Mouse (Mus musculus) testis, postnatal 10 days (tissue): Measurements from ENCODE around the gene Cdk8.

Experiments used
- DNase-seq: peaks from one replicate; pipeline ENCODE4 v3.0.0; 2021; ENCODE audit warnings: low spot score

Cdk8 gene

GRCm38 (mm10) chr5:146328941-146329340 is 97.9 kb downstream of the Cdk8 start:
- DNase-seq = no peak

GRCm38 (mm10) chr5:146329541-146329940 is 98.5 kb downstream of the Cdk8 start:
- DNase-seq = no peak

DNA sequence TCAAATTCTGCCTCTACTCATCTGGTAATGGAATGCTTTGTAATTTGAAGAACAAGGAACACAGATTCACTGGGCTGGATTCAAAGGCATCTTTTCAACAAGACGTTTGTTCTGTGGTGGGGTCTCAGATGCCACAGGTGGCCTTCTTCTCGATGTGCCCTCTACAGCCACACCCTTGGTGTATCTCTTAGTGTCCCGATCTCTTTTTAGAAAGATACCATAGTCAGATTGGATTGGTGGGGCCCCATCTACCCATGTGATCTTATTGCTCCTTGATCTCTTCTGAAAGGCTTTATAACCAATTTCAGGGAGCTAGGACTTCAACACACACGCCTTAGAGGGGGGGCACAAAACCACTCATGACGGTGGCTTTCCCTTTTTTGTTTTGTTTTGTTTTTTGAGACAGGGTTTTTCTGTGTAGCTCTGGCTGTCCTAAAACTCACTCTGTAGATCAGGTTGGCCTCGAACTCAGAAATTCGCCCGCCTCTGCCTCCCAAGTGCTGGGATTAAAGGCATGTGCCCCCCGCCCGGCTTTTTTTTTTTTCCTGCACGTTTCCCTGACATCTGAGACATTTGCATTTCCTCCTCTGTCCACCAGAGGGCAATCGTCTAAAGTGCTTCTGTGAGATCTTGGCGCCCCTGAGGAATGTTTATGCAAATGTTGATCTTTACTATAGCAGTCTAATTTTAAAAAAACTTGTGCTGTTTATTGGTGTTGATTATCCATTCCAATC is 99.2 kb downstream of the Cdk8 start:
- DNase-seq = peak; percentile 69

DNA sequence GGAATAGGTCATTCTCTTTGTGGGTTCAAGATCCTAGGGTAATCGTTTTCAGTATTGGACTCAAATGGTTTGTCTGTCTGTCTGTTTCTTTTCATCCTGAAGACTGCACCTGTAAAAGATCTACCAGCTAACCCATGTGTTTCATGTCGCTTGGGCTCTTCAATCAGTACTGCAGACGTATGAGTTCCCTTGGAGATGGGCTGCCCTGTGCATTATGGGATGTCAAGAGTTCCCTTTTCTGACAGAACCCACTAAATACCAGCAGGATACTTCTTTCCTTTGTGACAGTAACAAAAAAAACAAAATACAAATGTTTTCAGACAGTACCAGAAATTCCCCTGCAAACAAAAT is 99.7 kb downstream of the Cdk8 start:
- DNase-seq = no peak

DNA sequence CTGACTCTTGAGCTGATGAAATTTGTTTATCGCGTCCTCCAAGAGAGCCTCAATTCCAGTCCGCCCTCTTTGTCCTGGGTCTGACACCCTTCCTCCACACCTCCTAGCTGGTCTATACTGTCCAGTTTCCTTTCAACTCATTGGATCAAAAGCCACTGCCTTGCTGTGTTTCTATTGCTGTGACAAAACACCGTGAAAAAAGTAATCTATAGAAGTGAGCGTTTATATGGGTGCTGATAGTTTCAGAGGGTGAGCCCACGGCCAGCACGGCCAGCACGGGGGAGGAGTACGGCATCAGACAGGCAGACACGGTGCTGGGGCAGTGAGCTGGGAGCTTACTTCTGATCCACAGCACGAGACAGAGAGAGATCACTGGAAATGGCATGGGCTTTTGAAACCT is 100.1 kb downstream of the Cdk8 start:
- no peak for DNase-seq

DNA sequence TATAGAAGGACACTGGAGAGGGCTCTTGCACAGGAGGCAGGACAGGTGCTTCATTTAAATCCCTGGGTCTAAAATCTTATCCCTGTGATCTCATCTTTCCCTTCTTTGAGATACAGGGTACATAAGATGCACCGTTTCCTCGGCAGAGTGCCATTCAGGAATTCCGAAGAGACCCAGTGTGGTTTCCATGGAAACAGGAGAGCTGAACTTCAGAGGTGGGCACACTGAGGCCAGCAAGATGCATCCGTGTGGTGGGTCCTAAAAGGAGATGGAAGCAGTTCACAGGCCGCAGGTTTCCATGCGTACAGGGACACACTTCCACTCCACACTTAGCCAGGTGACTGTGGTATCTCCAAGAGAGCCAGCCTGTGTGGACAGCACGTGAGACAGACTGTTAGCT is 101.5 kb downstream of the Cdk8 start:
- DNase-seq = no peak

DNA sequence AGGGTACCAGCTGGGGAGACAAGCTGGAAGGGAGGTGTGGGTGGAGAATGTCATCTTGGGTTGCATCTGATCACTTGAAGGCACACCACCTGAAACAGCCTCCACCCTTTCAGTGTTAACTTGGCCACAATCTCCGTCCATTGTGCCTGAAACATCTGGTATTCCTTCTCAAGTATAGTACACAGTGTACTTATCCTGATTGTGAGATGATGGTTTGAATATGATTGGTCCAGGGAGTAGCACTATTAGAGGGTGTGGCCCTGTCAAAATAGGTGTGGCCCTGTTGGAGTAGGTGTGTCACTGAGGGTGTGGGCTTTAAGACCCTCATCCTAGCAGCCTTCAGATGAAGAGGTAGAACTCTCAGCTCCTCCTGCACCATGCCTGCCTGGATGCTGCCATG is 103.4 kb downstream of the Cdk8 start:
- DNase-seq = no peak

DNA sequence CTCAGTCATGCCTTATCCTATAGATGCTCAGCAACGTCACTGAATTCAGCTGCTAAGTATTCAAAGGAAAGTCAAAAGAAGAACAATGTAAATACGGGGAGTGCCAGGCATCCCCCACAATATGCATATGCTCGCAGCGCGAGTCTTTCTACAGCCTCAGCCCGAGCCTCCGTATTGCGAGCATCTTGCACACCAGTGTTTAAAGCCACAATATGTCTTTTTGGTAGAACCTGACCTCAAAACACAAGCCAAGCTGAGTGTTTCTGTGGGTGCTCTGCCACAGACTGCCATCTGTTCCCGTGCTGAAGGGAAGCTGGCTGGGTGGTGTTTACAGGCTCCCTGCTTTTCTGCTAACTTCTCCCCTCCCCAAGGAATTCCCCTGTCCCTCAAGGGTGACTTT is 107.0 kb downstream of the Cdk8 start:
- no peak for DNase-seq

- DNase-seq = no peak
Measured at GRCm38 (mm10) chr5:146340037-146340436, 109.0 kb downstream of the Cdk8 start.

- DNase-seq = no peak
Measured at GRCm38 (mm10) chr5:146344911-146345686, 114.1 kb downstream of the Cdk8 start.

GRCm38 (mm10) chr5:146347081-146347480 is 116.1 kb downstream of the Cdk8 start:
- no peak for DNase-seq

DNA sequence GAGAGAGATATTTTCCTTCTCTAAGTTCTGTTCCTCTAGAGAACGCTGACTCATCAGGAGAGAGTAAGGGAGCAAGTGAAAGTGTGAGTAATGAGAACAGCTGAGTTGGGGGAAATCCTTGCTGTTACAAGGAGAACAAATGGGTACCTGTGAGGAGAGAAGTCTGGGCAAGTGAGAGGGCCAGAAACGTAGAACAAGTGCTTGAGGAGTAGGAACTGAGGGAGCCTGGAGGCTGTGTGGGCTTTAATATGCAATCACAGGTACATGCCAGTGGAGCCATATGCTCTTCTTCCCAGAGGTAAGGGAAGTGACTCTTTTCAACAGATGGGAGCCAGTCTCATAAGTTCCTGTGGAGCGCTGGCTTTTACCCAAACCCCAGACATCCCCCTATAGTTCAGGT is 118.2 kb downstream of the Cdk8 start:
- DNase-seq = no peak

GRCm38 (mm10) chr5:146350784-146351183 is 119.8 kb downstream of the Cdk8 start:
- no peak for DNase-seq

GRCm38 (mm10) chr5:146352006-146352405 is 121.0 kb downstream of the Cdk8 start:
- DNase-seq = no peak
